Mouse (Mus musculus) kidney, adult 9 months (tissue): ENCODE results near the gene Dap.

Experiments used
- DNase-seq: peaks from one replicate; pipeline ENCODE4 v3.0.0; 2022

Gene Dap

GRCm38 (mm10) chr15:31224135-31224761, at the start of gene Dap:
Gene Dap (plus strand): TSS chr15:31224314.
- peak; percentile 98 for DNase-seq

GRCm38 (mm10) chr15:31176566-31176965, 47.5 kb upstream of the Dap start:
- no peak for DNase-seq

GRCm38 (mm10) chr15:31184651-31185443, 39.3 kb upstream of the Dap start:
- DNase-seq = no peak

GRCm38 (mm10) chr15:31185506-31185905, 38.6 kb upstream of the Dap start:
- DNase-seq = no peak

GRCm38 (mm10) chr15:31186371-31186901, 37.7 kb upstream of the Dap start:
- no peak for DNase-seq

- DNase-seq = no peak
Measured at GRCm38 (mm10) chr15:31192563-31192962, 31.6 kb upstream of the Dap start.

- no peak for DNase-seq
Measured at GRCm38 (mm10) chr15:31195776-31196175, 28.3 kb upstream of the Dap start.

GRCm38 (mm10) chr15:31207346-31208093, 16.6 kb upstream of the Dap start:
- peak; percentile 31 for DNase-seq

- DNase-seq = peak; percentile 26
Measured at GRCm38 (mm10) chr15:31211910-31212309, 12.2 kb upstream of the Dap start.

GRCm38 (mm10) chr15:31213619-31214270, 10.4 kb upstream of the Dap start:
- no peak for DNase-seq

- no peak for DNase-seq
Measured at GRCm38 (mm10) chr15:31222216-31222615, 1.9 kb upstream of the Dap start.

GRCm38 (mm10) chr15:31223596-31224134, 449 bp upstream of the Dap start:
- DNase-seq = no peak

- peak; percentile 39 for DNase-seq
Measured at GRCm38 (mm10) chr15:31224806-31225642, 910 bp downstream of the Dap start.

- no peak for DNase-seq
Measured at GRCm38 (mm10) chr15:31225643-31226325, 1.7 kb downstream of the Dap start.

- DNase-seq = peak; percentile 11
Measured at GRCm38 (mm10) chr15:31226464-31226863, 2.4 kb downstream of the Dap start.

GRCm38 (mm10) chr15:31227793-31228192, 3.7 kb downstream of the Dap start:
- DNase-seq = no peak

GRCm38 (mm10) chr15:31233006-31233405, 8.9 kb downstream of the Dap start:
- no peak for DNase-seq

- peak; percentile 37 for DNase-seq
Measured at GRCm38 (mm10) chr15:31235794-31236548, 11.9 kb downstream of the Dap start.

GRCm38 (mm10) chr15:31236549-31236907, 12.4 kb downstream of the Dap start:
- DNase-seq = no peak

- DNase-seq = peak; percentile 24
Measured at GRCm38 (mm10) chr15:31237368-31237767, 13.3 kb downstream of the Dap start.
